Mouse (Mus musculus): ENCODE results near the gene Acad8. TPM values are rescaled to one million over a fixed set of nuclear protein-coding genes. Genes with fewer than 3 reads are reported as not detected.

The Acad8 gene
- total RNA-seq, 2 experiments from 2014 or later: 32.5 to 35.1 TPM

GRCm38 (mm10) chr9:26985668-26986277 is 13.6 kb downstream of the Acad8 start:
- no peak for DNase-seq
- intact Hi-C loops (cut with DNase I): no loop called here

- DNase-seq: no peak
- intact Hi-C loops (cut with DNase I): no loop called here
Observed at GRCm38 (mm10) chr9:26985090-26985613, 14.2 kb downstream of the Acad8 start.

DNA sequence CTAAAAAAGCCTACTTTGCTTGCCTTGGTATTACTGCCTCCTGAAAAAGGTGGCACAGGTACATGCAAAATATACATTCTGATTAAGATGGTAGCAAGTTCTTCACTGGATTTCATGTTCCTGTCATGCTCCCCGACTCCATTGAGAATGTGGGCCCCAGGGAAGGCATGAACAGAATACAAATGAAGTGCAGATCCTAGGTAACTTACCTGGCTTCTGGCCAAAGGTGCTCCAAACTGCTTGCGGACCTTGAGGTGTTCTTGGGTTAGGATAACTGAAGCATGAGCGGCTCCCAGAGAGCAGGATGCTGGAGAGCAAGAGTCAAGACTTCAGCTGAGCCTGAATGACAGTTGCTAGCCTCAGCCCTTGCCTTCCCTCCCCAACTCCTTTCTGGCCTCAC is 20.6 kb downstream of the Acad8 start:
- no peak for DNase-seq
- intact Hi-C loops (cut with DNase I): no loop called here

DNA sequence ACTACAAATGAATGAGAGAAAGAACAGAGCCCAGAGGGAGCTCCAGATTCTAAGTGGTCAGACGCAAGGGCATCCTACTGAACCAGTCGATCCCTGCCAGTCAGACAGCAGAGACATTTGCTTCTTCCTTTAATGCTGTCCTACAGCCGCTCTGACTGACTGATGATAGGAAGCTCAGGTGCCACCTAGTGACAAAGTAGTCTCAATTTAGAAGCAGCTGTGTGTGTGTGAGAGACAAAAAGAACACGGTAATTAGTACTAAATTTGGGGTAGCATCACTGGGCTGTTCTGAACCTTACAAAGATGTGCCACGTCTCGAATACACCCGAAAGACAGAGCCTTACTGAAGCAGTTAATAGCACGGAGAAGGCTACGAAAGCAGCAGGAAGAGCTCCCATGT is 21.6 kb downstream of the Acad8 start:
- intact Hi-C loops (cut with DNase I): no loop called here
- no peak for DNase-seq

- intact Hi-C loops (cut with DNase I): no loop called here
Observed at GRCm38 (mm10) chr9:26947790-26948189, 51.6 kb downstream of the Acad8 start.

DNA sequence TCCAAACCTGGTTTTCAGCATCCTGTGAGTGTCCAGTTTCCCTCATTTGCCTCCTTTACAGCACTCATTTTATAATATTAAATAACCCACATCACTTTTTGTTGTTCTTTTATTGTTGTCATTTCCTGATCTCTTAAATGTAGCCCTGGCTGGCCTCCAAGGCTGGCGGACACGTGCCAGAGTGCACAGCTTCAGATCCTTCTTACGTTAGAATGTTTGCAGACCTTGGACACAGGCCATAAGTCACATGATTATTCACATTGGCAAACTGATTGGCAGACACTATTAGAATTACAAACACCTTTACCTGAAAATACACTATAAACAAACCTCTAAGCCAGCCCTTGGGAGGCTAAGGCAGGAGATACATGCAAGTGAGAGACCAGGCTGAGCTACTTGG is 75.2 kb downstream of the Acad8 start:
- no peak for DNase-seq
- intact Hi-C loops (cut with DNase I): no loop called here

More at GRCm38 (mm10) chr9:26947790-26948189, 51.6 kb downstream of the Acad8 start:
- no peak for DNase-seq

Other genes starting within 250 kb of the Acad8 start
- gene Glb1l2, start 193.1 kb downstream of the Acad8 start, total RNA-seq (2021): 1 to 10 TPM; 5.8 to 6.1 TPM
- gene Glb1l3, start 138.7 kb downstream of the Acad8 start, total RNA-seq (2021): not detected
- gene Gm1110, start 76.5 kb downstream of the Acad8 start, total RNA-seq (2021): not detected
- gene Thyn1, start 144 bp upstream of the Acad8 start, total RNA-seq (2021): 10 to 100 TPM; 17.5 to 23.4 TPM
- 10 to 100 TPM; 24.7 to 24.8 TPM for gene Vps26b, start 30.5 kb upstream of the Acad8 start, total RNA-seq (2021)
- 1 to 10 TPM; 5.6 to 6.3 TPM for gene Ncapd3, start 30.6 kb upstream of the Acad8 start, total RNA-seq (2021)
- gene Jam3, start 155.9 kb upstream of the Acad8 start, total RNA-seq (2021): 1 to 10 TPM; 7.1 to 8.2 TPM